Mouse (Mus musculus) stomach, embryonic 16.5 days (tissue): Measurements from ENCODE around the gene R3hdm2. TPM values are rescaled to one million over a fixed set of nuclear protein-coding genes. Genes with fewer than 3 reads are reported as not detected.

ENCODE experiments used
- ATAC-seq: fragments of 200-750 bp; cut with Nextera tagmentation; 2 replicates; pipeline ENCODE4 v1.8.0; 2017; ENCODE audit warnings: moderate number of reproducible peaks, moderate TSS enrichment; ENCODE audit not compliant: insufficient read depth, low FRiP score
- H3K27ac ChIP-seq: fragments of 300-500 bp; sonication (generic); 2 replicates; pipeline ENCODE4 v1.5.1; 2014; ENCODE audit warnings: low read length
- H3K27me3 ChIP-seq: fragments of 300-500 bp; sonication (generic); 2 replicates; pipeline ENCODE4 v1.6.1; 2014; ENCODE audit warnings: low read length, control low read depth, mixed read lengths; ENCODE audit not compliant: control insufficient read depth, insufficient read depth
- H3K36me3 ChIP-seq: fragments of 300-500 bp; sonication (generic); 2 replicates; pipeline ENCODE4 v1.6.1; 2014; ENCODE audit warnings: low read length; ENCODE audit not compliant: control insufficient read depth, insufficient read depth
- H3K4me1 ChIP-seq: fragments of 300-500 bp; sonication (generic); 2 replicates; pipeline ENCODE4 v1.6.1; 2014; ENCODE audit warnings: low read length, control low read depth, mixed read lengths; ENCODE audit not compliant: control insufficient read depth, insufficient read depth
- H3K4me2 ChIP-seq: fragments of 300-500 bp; sonication (generic); 2 replicates; pipeline ENCODE4 v1.6.1; 2014; ENCODE audit warnings: low read depth, low read length, mixed read lengths
- H3K4me3 ChIP-seq: fragments of 300-500 bp; sonication (generic); replicated peaks from 2 replicates; pipeline ENCODE4 v1.5.1; 2014; ENCODE audit warnings: mild to moderate bottlenecking, low read length
- H3K9ac ChIP-seq: fragments of 300-500 bp; sonication (generic); 2 replicates; pipeline ENCODE4 v1.6.1; 2014; ENCODE audit warnings: low read length
- H3K9me3 ChIP-seq: fragments of 300-500 bp; sonication (generic); replicated peaks from 2 replicates; pipeline ENCODE4 v1.6.1; 2016; ENCODE audit warnings: low read length, control low read depth; ENCODE audit not compliant: control insufficient read depth
- WGBS: fragments of 180-500 bp; shearing (Covaris S2); extraction: QIAGEN DNeasy Blood & Tissue Kit; methylation state at CpG from one replicate; pipeline ENCODE4 v1.1.7; 2014; 5-methylcytosine and 5-hydroxymethylcytosine counted together
- polyA plus RNA-seq: library from polyadenylated mRNA; unstranded; fragments of >200 nt; fragmentation: Nextera tagmentation; extraction: Ambion mirVana; gene quantifications from 2 replicates; pipeline ENCODE4 v1.2.1, GENCODE M21; 2015

The R3hdm2 gene
- polyA plus RNA-seq, 1 experiment from 2014 or later: 22.5 TPM

GRCm38 (mm10) chr10:127534036-127534928, 154.2 kb downstream of the R3hdm2 start, which contains the start of gene Nxph4:
Nxph4 (minus strand) TSS chr10:127534559.
- Histone ChIP-seq H3K27ac (no peak within 1 kb of the TSS), H3K9me3 (no peaks in the 10 kb centered on the region), H3K9ac (peak within 1 kb of the TSS; percentile 71), H3K4me2 (peak within 1 kb of the TSS; percentile 92), H3K4me1 (peaks cover 21% of the 10 kb centered on the region), H3K27me3 (peaks cover 73% of the 10 kb centered on the region), H3K36me3 (0 out of 2 replicates have a peak, but pooled peaks cover 3% of the 10 kb centered on the region), H3K4me3 (peak within 1 kb of the TSS; percentile 51)
- peak; percentile 34; the same call in 1 of the 2 replicates for ATAC-seq
- WGBS: under 1% methylated on average over 66 of the region's 78 CpGs

GRCm38 (mm10) chr10:127534929-127535384, 154.8 kb downstream of the R3hdm2 start:
- Histone ChIP-seq H3K9me3 (no peaks in the 10 kb centered on the region), H3K9ac (no peak overlapping the region), H3K36me3 (peaks cover 3% of the 10 kb centered on the region; the same call in 1 of the 2 replicates), H3K27me3 (peaks cover 66% of the 10 kb centered on the region), H3K27ac (no peak overlapping the region), H3K4me1 (peaks cover 21% of the 10 kb centered on the region), H3K4me2 (peak overlapping the region; percentile 92), H3K4me3 (peak overlapping the region; percentile 51)
- WGBS: 2% methylated on average over 30 of the region's 30 CpGs
- ATAC-seq: peak; percentile 29; the same call in 1 of the 2 replicates

GRCm38 (mm10) chr10:127536586-127537314, 156.6 kb downstream of the R3hdm2 start:
- ATAC-seq: 0 out of 2 replicates have a peak, but pooled peaks have one; percentile 29
- Histone ChIP-seq H3K36me3 (peaks cover 3% of the 10 kb centered on the region; the same call in 1 of the 2 replicates), H3K9me3 (no peaks in the 10 kb centered on the region), H3K4me3 (no peak overlapping the region), H3K27ac (no peak overlapping the region), H3K27me3 (peaks cover 48% of the 10 kb centered on the region), H3K4me2 (no peak overlapping the region), H3K4me1 (peaks cover 15% of the 10 kb centered on the region), H3K9ac (no peak overlapping the region)
- 17% methylated on average over 8 of the region's 8 CpGs for WGBS

- peak; percentile 16; the same call in 1 of the 2 replicates for ATAC-seq
- no peak overlapping the region for H3K27ac ChIP-seq
- 29% methylated on average over 7 of the region's 7 CpGs for WGBS
- peaks cover 8% of the 10 kb centered on the region; the same call in 1 of the 2 replicates for H3K36me3 ChIP-seq
- peaks cover 15% of the 10 kb centered on the region for H3K4me1 ChIP-seq
- no peak overlapping the region for H3K4me2 ChIP-seq
- H3K4me3 ChIP-seq: no peak overlapping the region
- H3K9ac ChIP-seq: no peak overlapping the region
- no peaks in the 10 kb centered on the region for H3K9me3 ChIP-seq
- H3K27me3 ChIP-seq: peaks cover 35% of the 10 kb centered on the region
Measured at GRCm38 (mm10) chr10:127537854-127538583, 157.9 kb downstream of the R3hdm2 start.

GRCm38 (mm10) chr10:127541510-127541909, 161.4 kb downstream of the R3hdm2 start:
- H3K4me2 ChIP-seq: no peak overlapping the region
- no peak overlapping the region for H3K4me3 ChIP-seq
- no peak for ATAC-seq
- peaks cover under 1% of the 10 kb centered on the region for H3K27me3 ChIP-seq
- no peak overlapping the region for H3K9ac ChIP-seq
- peaks cover 24% of the 10 kb centered on the region for H3K36me3 ChIP-seq
- H3K27ac ChIP-seq: no peak overlapping the region
- WGBS: 92% methylated on average over 8 of the region's 8 CpGs
- H3K4me1 ChIP-seq: no peaks in the 10 kb centered on the region
- H3K9me3 ChIP-seq: no peaks in the 10 kb centered on the region

GRCm38 (mm10) chr10:127542084-127542483, 162.0 kb downstream of the R3hdm2 start:
- no peaks in the 10 kb centered on the region for H3K9me3 ChIP-seq
- no peak overlapping the region for H3K4me2 ChIP-seq
- H3K9ac ChIP-seq: no peak overlapping the region
- no peaks in the 10 kb centered on the region for H3K27me3 ChIP-seq
- ATAC-seq: no peak
- H3K4me1 ChIP-seq: no peaks in the 10 kb centered on the region
- WGBS: 90% methylated on average over 13 of the region's 13 CpGs
- H3K4me3 ChIP-seq: no peak overlapping the region
- H3K27ac ChIP-seq: no peak overlapping the region
- H3K36me3 ChIP-seq: peaks cover 24% of the 10 kb centered on the region

GRCm38 (mm10) chr10:127542720-127543119, 162.6 kb downstream of the R3hdm2 start:
- Histone ChIP-seq H3K9me3 (no peaks in the 10 kb centered on the region), H3K36me3 (peaks cover 28% of the 10 kb centered on the region), H3K27me3 (no peaks in the 10 kb centered on the region), H3K4me2 (no peak overlapping the region), H3K4me3 (no peak overlapping the region), H3K9ac (no peak overlapping the region), H3K4me1 (no peaks in the 10 kb centered on the region), H3K27ac (no peak overlapping the region)
- 67% methylated on average over 6 of the region's 6 CpGs for WGBS
- no peak for ATAC-seq

- no peak overlapping the region for H3K27ac ChIP-seq
- H3K4me2 ChIP-seq: no peak overlapping the region
- H3K9ac ChIP-seq: no peak overlapping the region
- no peak overlapping the region for H3K4me3 ChIP-seq
- no peak for ATAC-seq
- H3K9me3 ChIP-seq: no peaks in the 10 kb centered on the region
- H3K27me3 ChIP-seq: no peaks in the 10 kb centered on the region
- no peaks in the 10 kb centered on the region for H3K4me1 ChIP-seq
- peaks cover 35% of the 10 kb centered on the region for H3K36me3 ChIP-seq
- WGBS: 67% methylated on average over 3 of the region's 3 CpGs
Measured at GRCm38 (mm10) chr10:127543916-127544315, 163.8 kb downstream of the R3hdm2 start.
